Mouse (Mus musculus) Patski (cell line): ENCODE measurements at regions not wholly inside any gene's neighbourhood (a gene's known extent, or its start where the extent isn't known, plus 50 kb on each side); places are given as distances from the start of the nearest gene placed in this dataset.

Experiments
- ATAC-seq: fragments of 100-300 bp; one replicate; pipeline ENCODE4 v1.8.0; 2021
- CTCF ChIA-PET: fragments of 350-600 bp; sonication (Branson Sonifier 250); formaldehyde crosslinking; loops from one replicate; lab custom pipeline; 2022; ENCODE audit warnings: inconsistent platforms; lab: Charles Lee
- POLR2A ChIA-PET: fragments of 350-600 bp; sonication (Branson Sonifier 250); formaldehyde crosslinking; loops from one replicate; lab custom pipeline; 2022; ENCODE audit warnings: antibody characterized with exemption, inconsistent platforms; lab: Charles Lee
- DNase-seq: peaks from one replicate; pipeline ENCODE4 v3.0.0-alpha.2; 2011; ENCODE audit warnings: low read depth, low spot score
- H3K27me3 ChIP-seq: fragments of 371-371 bp; one replicate; pipeline ENCODE4 v1.5.1; 2021
- CTCF ChIP-seq: fragments of 100-300 bp; IDR thresholded peaks from one replicate; pipeline ENCODE4 v1.5.1; 2021
- in situ Hi-C: fragments of 300-500 bp; cut with MboI; formaldehyde crosslinking; loops from 3 replicates; pipeline ENCODE4 v1.11.1; 2018; ENCODE audit warnings: low pct_unique_long_range_greater_than_20kb, mixed read lengths

DNA sequence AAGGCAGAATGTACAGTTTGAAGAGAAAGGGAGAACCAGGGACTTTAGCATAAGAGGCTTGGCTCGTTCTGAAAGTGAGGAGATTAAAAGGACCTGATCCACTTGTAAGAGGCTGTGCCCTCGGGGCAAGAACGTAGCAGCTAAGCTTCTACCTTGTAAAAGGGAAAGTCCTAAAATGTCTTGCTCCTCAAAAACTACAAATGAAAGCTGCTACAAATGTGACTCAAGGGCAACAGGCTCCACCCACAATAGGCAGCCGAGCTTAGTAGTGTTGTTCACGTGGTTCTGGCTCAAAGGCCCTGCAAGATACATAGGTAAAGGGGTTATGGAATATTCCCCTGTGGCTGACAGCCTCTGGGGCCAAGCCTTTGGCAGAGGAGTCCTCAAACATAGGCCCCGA lies 192.7 kb upstream of the Zfp703 start:
- in situ Hi-C loops = no loop called here
- H3K27me3 ChIP-seq = peaks cover 20% of the 10 kb centered on the region
- no peak for DNase-seq
- ChIA-PET POLR2A (interaction anchor here (0.7 kb wide), 1 partner anchor 31 kb away, joined by 6 read pairs; no protein-coding TSS in a partner anchor), CTCF (no interaction called here)
- no peak for ATAC-seq
- no peak for TF ChIP-seq CTCF

- CTCF ChIA-PET = no interaction called here
- ATAC-seq (no peak), DNase-seq (no peak)
- POLR2A ChIA-PET = no interaction called here
- peaks cover 9% of the 10 kb centered on the region for H3K27me3 ChIP-seq
- in situ Hi-C loops = no loop called here
- TF ChIP-seq CTCF = no peak
Measured at GRCm38 (mm10) chr8:26791795-26792194, 185.3 kb upstream of the Zfp703 start.

- DNase-seq (no peak), ATAC-seq (no peak)
- ChIA-PET POLR2A (no interaction called here), CTCF (no interaction called here)
- in situ Hi-C loops = no loop called here
- H3K27me3 ChIP-seq = peaks cover 4% of the 10 kb centered on the region
- TF ChIP-seq CTCF = no peak
Measured at GRCm38 (mm10) chr8:26793606-26794292, 183.4 kb upstream of the Zfp703 start.

- ATAC-seq = no peak
- peaks cover 4% of the 10 kb centered on the region for H3K27me3 ChIP-seq
- ChIA-PET POLR2A (interaction anchor here (0.6 kb wide), 1 partner anchor 162 kb away, joined by 3 read pairs; no protein-coding TSS in a partner anchor), CTCF (no interaction called here)
- in situ Hi-C loops = no loop called here
- TF ChIP-seq CTCF = no peak
- DNase-seq = no peak
Measured at GRCm38 (mm10) chr8:26794411-26794810, 182.7 kb upstream of the Zfp703 start.

DNA sequence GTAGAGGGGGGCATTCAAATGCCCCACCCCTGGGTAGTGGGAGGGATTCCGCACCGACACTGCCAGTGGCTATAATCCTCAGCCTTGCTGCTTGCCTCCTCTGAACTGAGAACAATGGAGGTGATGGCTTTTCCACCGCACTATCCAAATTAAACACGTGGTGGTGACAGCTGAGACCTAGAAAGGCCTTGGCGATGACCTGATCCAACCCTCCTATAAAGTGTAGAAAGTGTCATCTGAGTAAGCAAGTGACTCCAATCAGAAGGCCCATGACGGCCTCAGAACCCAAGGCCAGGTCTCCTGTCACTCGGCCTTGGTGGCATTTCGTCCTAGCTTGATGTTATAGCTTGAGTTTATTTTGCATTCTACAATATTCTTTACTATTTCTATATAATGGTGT lies 181.5 kb upstream of the Zfp703 start:
- no peak for ATAC-seq
- DNase-seq = no peak
- in situ Hi-C loops = no loop called here
- ChIA-PET POLR2A (no interaction called here), CTCF (no interaction called here)
- peaks cover 7% of the 10 kb centered on the region for H3K27me3 ChIP-seq
- no peak for TF ChIP-seq CTCF

DNA sequence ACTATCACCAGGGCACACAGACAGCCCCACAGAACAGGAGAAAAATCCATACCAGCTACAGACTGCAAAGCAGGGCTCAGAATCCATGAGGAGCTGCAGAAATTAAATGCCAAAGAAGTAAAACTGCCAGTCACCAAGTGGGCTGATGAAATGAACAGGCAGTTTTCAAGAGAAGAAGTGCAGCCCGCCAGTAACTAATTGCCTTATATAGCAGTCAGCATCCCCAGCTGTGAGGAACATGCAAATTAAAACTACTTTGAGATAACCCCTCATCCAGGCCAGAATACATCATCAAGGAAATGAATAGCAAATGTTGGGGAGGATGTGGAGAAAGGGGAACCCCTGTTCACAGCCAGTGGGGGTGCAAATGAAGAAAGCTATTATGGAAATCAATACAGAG lies 177.3 kb upstream of the Zfp703 start:
- no peak for DNase-seq
- no peak for TF ChIP-seq CTCF
- no peak for ATAC-seq
- in situ Hi-C loops = no loop called here
- H3K27me3 ChIP-seq = peaks cover 3% of the 10 kb centered on the region
- ChIA-PET CTCF (no interaction called here), POLR2A (no interaction called here)

DNA sequence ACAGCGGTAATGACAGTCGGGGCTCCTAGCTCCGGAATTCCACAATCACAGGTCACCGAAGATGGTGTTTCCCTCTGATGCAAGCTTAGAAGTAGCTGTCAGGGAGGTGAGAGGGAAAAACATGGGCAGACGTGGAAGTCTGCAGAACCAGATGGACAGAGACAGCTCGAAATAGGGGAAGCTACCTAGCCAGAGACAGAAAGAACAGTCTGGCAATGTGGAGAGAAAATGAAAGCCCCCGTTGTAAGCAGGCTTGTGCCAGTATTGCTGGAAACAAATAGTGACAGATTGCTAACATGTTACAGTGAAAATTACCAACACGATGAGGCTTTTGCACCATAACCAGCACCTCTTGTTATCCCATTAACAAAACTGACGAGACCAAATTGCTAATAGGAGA lies 173.0 kb upstream of the Zfp703 start:
- in situ Hi-C loops = no loop called here
- ATAC-seq (no peak), DNase-seq (no peak)
- CTCF ChIA-PET = no interaction called here
- H3K27me3 ChIP-seq = peaks cover 3% of the 10 kb centered on the region
- TF ChIP-seq CTCF = no peak
- POLR2A ChIA-PET = no interaction called here

DNA sequence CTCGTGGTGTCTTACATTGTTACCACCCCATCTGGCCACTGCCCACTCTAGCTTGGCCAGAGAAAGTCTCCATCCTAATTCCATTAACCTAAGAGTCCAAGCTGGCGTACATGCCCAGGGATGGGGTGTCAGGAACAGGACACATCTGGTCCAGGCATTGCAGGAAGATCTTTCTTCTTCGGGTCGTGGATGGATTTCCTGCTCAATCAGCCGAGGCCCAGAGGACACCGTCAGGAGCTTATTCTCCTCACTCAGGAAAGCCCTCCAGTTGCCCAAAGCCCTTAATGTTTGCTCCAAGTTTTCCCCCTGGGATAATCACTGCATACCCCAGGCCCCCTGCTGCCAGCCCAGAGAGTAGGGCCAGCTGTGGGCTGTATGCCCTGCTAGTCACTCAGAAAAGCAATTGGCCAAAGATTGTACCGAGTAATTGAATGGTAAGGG lies 172.2 kb upstream of the Zfp703 start:
- in situ Hi-C loops = no loop called here
- ATAC-seq = no peak
- ChIA-PET POLR2A (no interaction called here), CTCF (no interaction called here)
- TF ChIP-seq CTCF = no peak
- peaks cover 3% of the 10 kb centered on the region for H3K27me3 ChIP-seq
- no peak for DNase-seq

DNA sequence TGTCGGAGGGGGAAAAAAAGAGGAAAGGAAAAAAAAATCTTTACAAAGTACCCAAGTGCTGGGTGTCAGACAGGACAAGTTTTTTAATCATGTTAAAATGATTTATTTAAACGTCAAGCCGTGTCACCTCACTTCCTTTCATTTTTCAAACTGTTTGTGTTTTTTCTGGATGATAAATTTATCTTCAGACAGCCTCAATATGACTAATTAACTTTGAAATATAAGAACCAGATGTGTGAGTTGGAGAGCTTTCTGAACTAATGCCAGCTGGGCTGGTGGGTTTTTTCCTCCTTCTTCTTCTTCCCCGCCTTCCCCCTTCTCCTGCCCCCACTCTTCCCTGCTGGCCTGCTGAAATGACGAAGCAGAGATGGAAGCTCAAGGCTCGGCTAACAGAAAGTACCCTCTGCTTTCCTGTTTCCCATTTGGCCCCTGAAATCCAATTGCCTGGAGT lies 171.7 kb upstream of the Zfp703 start:
- ChIA-PET CTCF (no interaction called here), POLR2A (no interaction called here)
- peaks cover 2% of the 10 kb centered on the region for H3K27me3 ChIP-seq
- DNase-seq (no peak), ATAC-seq (no peak)
- in situ Hi-C loops = no loop called here
- TF ChIP-seq CTCF = no peak

DNA sequence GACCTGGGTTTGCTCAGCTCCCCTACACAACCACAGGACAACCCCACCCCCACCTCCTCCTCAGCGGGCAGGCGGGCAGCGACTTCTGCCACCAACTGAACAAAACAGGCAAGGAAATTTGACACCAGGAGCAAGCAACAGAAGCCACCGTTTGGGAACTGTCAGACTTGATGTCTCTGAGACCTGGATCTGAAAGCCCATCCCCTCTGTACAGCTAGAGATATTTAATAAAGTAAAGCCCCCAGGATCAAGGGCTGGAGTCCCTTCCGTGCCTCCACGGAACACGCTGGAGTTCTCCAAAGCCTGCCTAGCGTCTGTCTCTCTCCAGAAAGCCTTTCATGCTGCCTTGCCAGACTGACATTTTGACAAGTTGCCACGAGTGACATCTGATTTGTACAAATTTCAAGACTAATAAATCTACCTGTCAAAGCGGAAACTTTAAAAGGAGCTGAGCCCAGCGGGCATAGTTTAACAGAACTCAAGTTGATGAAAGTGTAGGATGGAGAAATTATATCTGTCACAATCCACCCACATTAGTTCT lies 168.9 kb upstream of the Zfp703 start:
- H3K27me3 ChIP-seq = no peaks in the 10 kb centered on the region
- no peak for TF ChIP-seq CTCF
- in situ Hi-C loops = no loop called here
- ChIA-PET CTCF (no interaction called here), POLR2A (no interaction called here)
- DNase-seq (no peak), ATAC-seq (no peak)

GRCm38 (mm10) chr8:26808771-26809170 lies 168.4 kb upstream of the Zfp703 start:
- POLR2A ChIA-PET = no interaction called here
- in situ Hi-C loops = no loop called here
- H3K27me3 ChIP-seq = no peaks in the 10 kb centered on the region
- no peak for TF ChIP-seq CTCF
- DNase-seq = no peak
- CTCF ChIA-PET = no interaction called here
- no peak for ATAC-seq

GRCm38 (mm10) chr8:26809943-26810342 lies 167.2 kb upstream of the Zfp703 start:
- no peak for DNase-seq
- TF ChIP-seq CTCF = no peak
- in situ Hi-C loops = no loop called here
- ChIA-PET CTCF (no interaction called here), POLR2A (no interaction called here)
- no peaks in the 10 kb centered on the region for H3K27me3 ChIP-seq
- ATAC-seq = no peak
